Mouse (Mus musculus): ENCODE results near the gene Anxa5.

DNA sequence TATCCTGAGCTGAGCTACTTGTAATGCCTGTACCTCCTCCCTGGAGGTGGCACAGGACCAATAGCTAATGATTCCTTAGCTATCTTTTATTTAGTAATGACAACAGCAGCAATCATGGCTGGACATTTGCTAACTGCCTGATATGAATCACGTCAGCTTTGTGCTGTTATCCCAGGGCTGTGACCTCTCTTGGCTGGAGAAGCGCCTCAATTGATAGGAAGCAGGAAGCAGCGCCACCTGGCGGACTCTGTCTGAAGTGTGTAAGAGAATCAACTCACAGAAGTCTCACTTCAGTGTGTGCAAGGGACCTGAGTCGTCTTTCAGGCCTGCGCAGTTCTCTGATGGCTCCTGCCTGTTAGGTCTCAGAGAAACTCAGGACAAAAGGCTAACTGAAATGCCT lies 19.7 kb upstream of the Anxa5 start:
- TF ChIP-seq NRF1 (IDR thresholded peaks at IDR 0.05; ENCODE audit: insufficient read depth, low read depth, low read length, poor library complexity, severe bottlenecking), result peak; percentile 18; the same call in 1 of the 2 replicates
- no peak for TF ChIP-seq POLR2A (IDR thresholded peaks at IDR 0.05; ENCODE audit: control insufficient read depth in 1 of 2, insufficient read depth in 1 of 2, low read depth in 1 of 2, low read length in 2 of 2, poor library complexity in 1 of 2)
- no peak for TF ChIP-seq NELFE (IDR thresholded peaks at IDR 0.05; ENCODE audit: low read depth, low read length)
- no peak for TF ChIP-seq ZNF384 (IDR thresholded peaks at IDR 0.05; ENCODE audit: low read depth, low read length)
- no peak for TF ChIP-seq EP300 (IDR thresholded peaks at IDR 0.05; ENCODE audit: low read depth in 1 of 2, low read length in 2 of 2)
- no peak for TF ChIP-seq USF1 (IDR thresholded peaks at IDR 0.05; ENCODE audit: low read depth, low read length)
- TF ChIP-seq TAL1 (IDR thresholded peaks at IDR 0.05; ENCODE audit: low read length), result no peak
- peak; percentile 44; the same call in 1 of the 2 replicates for TF ChIP-seq TBP (IDR thresholded peaks at IDR 0.05; ENCODE audit: low read depth, low read length)
- TF ChIP-seq HCFC1 (IDR thresholded peaks at IDR 0.05; ENCODE audit: low read depth, low read length), result 0 out of 2 replicates have a peak, but pooled peaks have one; percentile 41
- TF ChIP-seq CTCF (IDR thresholded peaks at IDR 0.05 in 2 of 3, conservative IDR thresholded peaks at IDR 0.05 in 1 of 3; ENCODE audit: control insufficient read depth in 1 of 3, insufficient read depth in 1 of 3, low read depth in 2 of 3, low read length in 3 of 3, poor library complexity in 1 of 3, severe bottlenecking in 1 of 3), result peak; percentile 87 to 94 (median 93)
